Mouse (Mus musculus) cerebellum, adult 8-10 months (tissue): ENCODE measurements around the gene BC030870.

Experiments used
- DNase-seq: peaks from one replicate; pipeline ENCODE4 v3.0.0; 2022

Gene BC030870

DNA sequence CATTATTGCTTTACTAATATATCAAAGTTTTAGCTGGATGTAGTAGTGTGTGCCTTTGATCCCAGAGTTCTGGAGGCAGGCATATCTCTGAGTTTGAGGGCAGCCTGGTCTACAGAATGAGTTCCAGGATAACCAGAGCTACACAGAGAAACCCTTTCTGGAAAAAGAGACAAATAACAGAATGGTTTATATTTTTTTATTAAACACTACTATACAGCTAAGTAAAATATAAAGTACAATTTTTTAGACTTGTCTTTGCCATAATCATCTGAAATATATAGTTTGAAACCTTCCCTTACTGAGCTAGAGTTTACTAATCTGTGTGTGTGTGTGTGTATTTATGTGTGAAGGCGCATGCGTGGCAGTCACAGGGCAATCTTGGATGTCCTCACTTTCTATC is 54.6 kb downstream of the BC030870 start, which contains the start of gene Gm10663:
Gene Gm10663 (plus strand): TSS at position 301 of the 400 bp plus-strand sequence.
- no peak for DNase-seq

DNA sequence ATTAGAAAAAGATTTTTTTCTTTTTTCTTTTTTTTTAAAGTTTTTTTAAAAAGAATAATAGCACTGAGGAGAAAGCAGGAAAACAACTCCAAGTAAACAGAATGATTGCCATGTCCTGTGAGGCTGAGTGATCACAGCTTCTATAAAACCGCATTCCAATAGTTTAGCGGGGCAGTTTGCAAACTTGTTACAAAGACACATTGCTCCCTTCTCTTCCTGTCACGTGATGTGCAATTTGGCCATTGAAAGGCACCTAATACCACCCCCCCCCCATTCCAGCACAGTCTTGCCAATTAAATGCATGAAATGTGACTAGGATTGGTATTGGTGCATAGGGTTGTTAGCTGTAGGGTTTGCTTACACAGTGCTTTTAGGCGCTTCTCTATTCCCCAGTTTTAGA is 58.4 kb downstream of the BC030870 start:
- no peak for DNase-seq

DNA sequence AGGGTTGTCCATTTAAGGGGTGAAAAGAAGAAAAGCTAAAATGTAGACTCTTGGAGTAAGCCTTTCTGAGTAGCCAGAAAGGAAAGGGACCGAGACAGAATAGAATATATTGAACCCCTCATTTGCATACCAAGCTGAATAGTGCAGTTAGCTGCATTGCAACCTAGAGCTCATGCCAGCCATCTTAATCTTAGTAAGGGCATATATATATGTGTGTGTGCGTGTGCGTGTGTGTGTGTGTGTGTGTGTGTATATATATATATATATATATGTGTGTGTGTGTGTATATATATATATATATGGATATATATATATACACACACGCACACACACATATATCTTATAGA is 60.9 kb downstream of the BC030870 start:
- DNase-seq, result no peak

DNA sequence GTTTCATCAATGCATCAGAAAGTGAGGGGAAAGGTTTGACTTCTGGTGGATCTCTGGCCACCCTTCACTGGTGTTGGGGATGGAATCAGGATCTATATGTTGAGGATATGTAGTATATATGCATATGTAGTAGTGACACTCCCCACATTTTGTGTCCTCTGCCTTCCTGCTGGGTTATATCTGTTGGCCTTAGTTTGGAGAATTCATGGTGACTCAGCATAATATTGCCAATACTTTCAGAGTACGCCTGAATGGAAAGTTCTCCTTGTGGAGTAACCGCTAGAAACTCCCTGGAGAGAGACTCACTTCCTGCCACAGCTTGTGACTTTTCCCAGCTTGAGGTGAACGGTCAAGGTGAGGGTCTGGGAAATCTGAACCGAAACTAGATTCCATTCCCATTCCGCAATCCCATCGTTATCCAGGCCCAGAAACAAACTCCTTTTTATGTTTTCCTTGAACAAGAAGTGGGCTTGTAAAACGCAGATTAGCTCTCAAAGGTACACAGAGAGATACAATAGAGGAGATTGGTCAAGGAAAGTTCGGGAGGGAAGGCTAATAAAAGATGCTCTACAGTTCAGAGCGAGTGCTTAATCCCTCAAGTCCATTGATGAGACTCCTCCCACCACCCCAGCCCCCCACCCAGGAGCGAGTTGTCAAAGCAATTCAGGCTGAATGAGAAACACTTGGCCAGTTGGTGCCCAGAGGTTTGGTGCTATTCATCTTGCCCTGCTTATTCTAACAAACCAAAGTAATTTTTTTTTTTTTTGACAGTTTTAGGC is 61.5 kb downstream of the BC030870 start:
- no peak for DNase-seq

DNA sequence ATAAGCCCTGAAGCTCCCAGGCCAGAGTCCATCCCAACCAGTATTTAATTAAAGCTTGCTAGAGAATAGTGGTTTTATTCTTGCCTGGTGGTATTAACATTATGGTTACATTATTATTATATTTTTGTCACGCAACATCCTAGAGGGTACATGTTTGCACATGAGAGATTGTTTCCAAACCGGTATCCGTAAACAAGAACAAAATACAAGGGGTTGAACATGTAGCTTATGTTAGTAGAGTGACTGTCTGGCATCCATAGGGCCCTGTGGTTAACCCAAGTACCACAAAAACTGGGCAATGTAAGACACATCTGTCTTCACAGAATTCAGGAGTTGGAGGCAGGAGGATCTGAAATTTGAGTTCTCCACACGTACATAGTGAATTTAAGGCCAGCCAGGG is 62.3 kb downstream of the BC030870 start:
- no peak for DNase-seq

DNA sequence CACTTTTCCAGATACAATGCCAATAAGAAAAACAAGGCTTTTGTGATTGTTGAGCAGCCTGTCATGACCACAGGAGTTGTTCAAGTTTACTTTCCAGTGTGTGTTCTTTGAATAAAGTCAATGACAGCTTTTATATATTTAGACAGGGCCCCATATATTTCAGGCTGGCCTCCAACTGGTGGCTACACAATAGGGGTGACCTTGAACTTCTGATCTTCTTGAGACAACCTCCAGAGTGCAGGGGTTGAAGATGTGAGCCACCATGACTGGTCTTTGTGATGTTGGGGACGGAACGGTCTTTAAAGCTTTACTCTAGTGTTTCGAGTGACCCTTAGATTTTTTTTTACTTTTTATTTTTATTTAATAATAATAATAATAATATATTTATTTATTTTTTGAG is 63.7 kb downstream of the BC030870 start:
- no peak for DNase-seq

DNA sequence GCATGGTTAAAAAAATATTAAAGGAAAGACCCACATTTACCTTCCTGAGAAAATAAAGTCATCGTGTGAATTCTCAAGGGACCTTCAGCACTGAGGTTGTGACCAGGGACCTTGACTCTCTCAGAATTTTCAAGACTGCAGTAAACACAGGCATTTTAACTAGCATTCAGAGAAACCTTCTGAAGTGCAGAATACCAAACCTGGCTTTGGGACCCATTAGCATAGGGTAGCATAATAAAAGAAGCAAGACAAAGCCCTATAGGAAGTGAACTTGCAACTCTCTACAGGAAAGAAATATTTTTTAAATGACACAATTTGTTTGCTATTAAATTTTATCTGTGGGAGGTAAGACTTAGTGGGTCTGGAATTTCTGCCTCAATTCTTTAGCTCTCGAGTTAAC is 65.3 kb downstream of the BC030870 start:
- no peak for DNase-seq

DNA sequence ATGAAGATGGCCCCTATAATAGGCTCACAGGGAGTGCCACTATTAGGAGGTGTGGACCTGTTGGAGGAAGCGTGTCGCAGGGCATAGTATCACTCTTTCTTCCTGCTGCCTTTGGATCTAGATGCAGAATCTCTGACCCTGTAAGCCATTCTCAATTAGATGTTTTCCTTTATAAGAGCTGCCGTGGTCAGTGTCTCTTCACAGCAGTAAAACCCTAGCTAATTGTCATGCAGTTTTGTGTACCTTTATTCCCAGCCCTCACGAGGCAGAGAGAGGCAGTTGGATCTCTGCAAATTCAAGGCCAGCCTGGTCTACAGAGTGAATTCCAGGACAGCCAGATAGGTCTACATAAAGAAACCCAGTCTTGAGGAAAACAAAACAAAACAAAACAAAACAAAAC is 67.2 kb downstream of the BC030870 start:
- DNase-seq, result no peak

DNA sequence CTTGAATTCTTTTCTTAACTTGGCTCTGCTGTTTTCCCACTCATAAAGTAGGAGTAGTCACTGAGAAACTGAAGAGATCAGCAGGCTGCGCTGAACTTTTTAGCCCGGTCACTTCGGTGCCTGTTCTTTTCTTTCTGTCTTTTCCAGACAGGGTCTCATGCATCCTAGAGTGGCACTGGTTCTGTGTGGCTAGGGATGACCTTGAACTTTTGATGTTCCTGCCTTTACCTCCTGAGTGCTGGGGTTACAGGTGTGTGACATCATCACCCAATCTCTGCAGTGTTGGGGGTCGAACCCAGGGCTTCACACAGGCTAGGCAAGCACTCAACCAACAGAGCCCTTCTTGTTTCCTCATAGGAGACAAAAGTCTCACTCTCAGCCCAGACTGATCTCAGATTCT is 72.6 kb downstream of the BC030870 start:
- no peak for DNase-seq

DNA sequence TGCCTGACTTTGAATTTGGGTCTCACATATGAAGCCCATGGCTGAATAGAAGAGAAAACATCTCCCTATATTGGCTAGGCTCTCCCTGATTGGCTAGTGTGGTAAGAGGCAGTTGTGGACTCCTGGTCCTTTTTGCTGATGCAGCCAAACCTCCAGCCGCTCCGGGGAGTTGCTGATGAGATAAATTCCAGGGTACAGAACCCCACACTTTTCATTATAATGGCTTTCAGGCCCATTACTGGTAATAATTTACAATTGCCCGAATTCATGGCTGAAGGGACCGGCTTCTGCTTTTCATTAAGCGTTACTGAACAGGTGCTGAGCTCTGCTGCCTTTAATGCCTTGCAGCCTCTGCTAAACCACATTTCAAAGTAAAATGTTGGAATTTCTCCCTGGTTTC is 75.4 kb downstream of the BC030870 start:
- no peak for DNase-seq

DNA sequence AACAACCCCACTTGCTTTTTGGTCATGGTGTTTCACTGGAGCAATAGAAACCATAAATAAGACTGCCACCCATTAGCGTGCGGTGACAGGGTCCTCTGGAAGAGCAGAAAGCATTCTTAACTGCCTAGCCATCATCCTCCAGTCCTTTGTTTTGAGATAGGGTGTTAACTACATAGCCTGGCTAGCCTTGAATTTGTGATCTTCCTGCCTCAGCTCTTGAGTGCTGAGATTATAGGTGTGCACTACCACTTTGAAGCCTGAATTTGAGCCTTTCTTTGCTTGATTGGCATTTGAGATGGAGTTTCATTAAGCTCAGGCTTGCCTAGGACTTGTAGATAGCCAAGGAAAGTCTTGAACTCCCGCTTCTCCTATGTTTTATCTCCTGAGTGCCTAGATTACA is 75.8 kb downstream of the BC030870 start:
- DNase-seq, result no peak

DNA sequence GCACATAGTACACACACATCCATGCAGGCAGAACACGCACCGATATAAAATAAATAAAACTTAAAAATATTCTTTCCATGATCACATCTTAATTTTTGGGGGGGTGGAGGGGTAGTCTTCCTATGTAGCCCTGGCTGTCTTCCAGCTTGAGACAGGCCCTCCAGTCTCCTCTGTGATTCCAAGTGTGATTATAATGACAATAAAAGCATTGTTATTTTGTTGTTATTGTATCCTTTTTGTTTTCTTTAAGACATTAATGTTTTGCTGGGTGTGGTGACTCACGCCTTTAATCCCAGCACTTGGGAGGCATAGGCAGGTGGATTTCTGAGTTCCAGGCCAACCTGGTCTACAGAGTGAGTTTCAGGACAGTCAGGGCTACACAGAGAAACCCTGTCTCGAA is 81.6 kb downstream of the BC030870 start:
- DNase-seq, result no peak

DNA sequence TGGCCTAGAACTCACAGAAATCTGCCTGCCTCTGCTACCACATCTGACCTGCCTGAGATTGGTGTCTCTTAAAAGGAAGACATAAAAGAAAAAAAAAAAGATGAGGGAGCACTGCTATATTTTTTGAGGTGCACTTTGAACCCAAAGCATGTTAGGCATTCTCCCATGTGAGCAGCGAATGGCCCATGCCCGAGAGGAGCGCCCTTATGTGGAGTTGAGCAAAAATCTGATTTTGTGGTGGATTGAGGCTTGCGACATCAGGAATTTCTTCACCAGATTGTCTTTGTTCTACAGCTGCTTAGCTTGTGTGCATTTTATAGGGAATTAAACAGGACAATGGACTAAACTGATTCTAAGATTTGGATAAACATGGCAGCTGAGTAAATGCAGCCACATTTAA is 82.2 kb downstream of the BC030870 start:
- no peak for DNase-seq

DNA sequence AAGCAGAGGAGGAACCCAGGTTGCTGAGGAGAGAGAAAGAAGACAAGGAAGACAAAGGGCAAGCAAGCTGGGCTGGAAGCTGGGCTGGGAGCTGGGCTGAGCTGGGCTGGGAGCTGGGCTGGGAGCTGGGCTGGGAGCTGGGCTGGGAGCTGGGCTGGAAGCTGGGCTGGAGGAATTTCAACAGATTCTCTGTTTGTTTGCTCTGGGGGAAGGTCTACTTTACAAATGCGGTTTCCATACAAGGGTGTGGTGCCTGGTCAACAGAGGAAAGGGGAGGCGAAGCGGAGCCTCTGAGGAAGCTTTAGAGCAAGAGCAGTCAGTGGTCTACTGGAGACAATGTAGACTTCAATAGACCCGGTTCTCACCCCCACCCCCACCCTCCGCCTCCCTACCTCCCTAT is 82.8 kb downstream of the BC030870 start:
- DNase-seq, result no peak

DNA sequence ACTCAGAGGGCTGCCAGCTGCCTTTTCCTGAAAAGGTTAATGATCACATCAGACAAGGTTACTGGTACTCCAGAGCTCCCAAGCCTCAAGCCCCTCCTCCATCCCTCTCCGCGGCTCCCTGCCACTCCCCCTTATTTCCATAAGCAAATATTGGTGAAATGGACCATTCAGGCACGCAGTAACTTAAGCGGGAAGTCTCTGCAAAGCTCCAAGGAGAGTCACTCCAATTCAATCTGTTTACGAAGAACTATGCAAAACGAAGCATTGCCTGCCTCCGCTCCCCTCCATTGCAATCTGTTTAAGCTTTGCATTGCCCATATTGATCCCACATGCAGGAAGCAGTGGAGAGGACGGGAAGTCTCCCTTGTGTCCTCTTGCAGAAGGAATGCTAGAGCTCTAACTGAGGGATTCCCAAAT is 92.2 kb downstream of the BC030870 start, which contains the start of gene Apela:
Gene Apela (minus strand): TSS at position 220 of the 417 bp plus-strand sequence.
- DNase-seq, result no peak
